Mouse (Mus musculus) hindbrain, embryonic 11.5 days (tissue): Measurements from ENCODE around the gene Habp4. TPM values are rescaled to one million over a fixed set of nuclear protein-coding genes. Genes with fewer than 3 reads are reported as not detected.

Experiments
- ATAC-seq: fragments of 200-750 bp; cut with Nextera tagmentation; 2 replicates; pipeline ENCODE4 v1.8.0; 2017; ENCODE audit warnings: mild to moderate bottlenecking, moderate TSS enrichment, moderate library complexity; ENCODE audit not compliant: low FRiP score
- DNase-seq: peaks from one replicate; pipeline ENCODE4 v3.0.0-alpha.2; 2015; ENCODE audit warnings: low spot score
- H3K27ac ChIP-seq: fragments of 300-500 bp; sonication (generic); 2 replicates; pipeline ENCODE4 v1.5.1; 2014; ENCODE audit warnings: mild to moderate bottlenecking, low read depth, low read length
- H3K27me3 ChIP-seq: fragments of 300-500 bp; sonication (generic); 2 replicates; pipeline ENCODE4 v1.6.1; 2014; ENCODE audit warnings: mild to moderate bottlenecking, low read length, moderate library complexity, mixed read lengths; ENCODE audit not compliant: control insufficient read depth, insufficient read depth
- H3K36me3 ChIP-seq: fragments of 300-500 bp; sonication (generic); 2 replicates; pipeline ENCODE4 v1.6.1; 2014; ENCODE audit warnings: mild to moderate bottlenecking, low read length, moderate library complexity, mixed read lengths; ENCODE audit not compliant: control insufficient read depth, insufficient read depth
- H3K4me1 ChIP-seq: fragments of 300-500 bp; sonication (generic); replicated peaks from 2 replicates; pipeline ENCODE4 v1.6.1; 2014; ENCODE audit warnings: low read length, mixed read lengths; ENCODE audit not compliant: control insufficient read depth, insufficient read depth
- H3K4me2 ChIP-seq: fragments of 300-500 bp; sonication (generic); replicated peaks from 2 replicates; pipeline ENCODE4 v1.6.1; 2014; ENCODE audit warnings: mild to moderate bottlenecking, low read depth, low read length
- H3K4me3 ChIP-seq: fragments of 300-500 bp; sonication (generic); 2 replicates; pipeline ENCODE4 v1.5.1; 2014; ENCODE audit warnings: low read depth, low read length
- H3K9ac ChIP-seq: fragments of 300-500 bp; sonication (generic); 2 replicates; pipeline ENCODE4 v1.6.1; 2014; ENCODE audit warnings: low read depth, low read length
- H3K9me3 ChIP-seq: fragments of 300-500 bp; sonication (generic); 2 replicates; pipeline ENCODE4 v1.6.1; 2016; ENCODE audit warnings: low read length; ENCODE audit not compliant: control insufficient read depth
- WGBS: fragments of 180-500 bp; shearing (Covaris S2); extraction: QIAGEN DNeasy Blood & Tissue Kit; methylation state at CpG from one replicate; pipeline ENCODE4 v1.1.7; 2014; 5-methylcytosine and 5-hydroxymethylcytosine counted together
- polyA plus RNA-seq: library from polyadenylated mRNA; unstranded; fragments of >200 nt; fragmentation: Nextera tagmentation; extraction: Ambion mirVana; gene quantifications from 2 replicates; pipeline ENCODE4 v1.2.1, GENCODE M21; 2014

Gene Habp4
- polyA plus RNA-seq, 1 experiment from 2014 or later = 30.3 TPM

- ATAC-seq = no peak
- no peaks in the 10 kb centered on the region for H3K9me3 ChIP-seq
- no peaks in the 10 kb centered on the region for H3K27me3 ChIP-seq
- DNase-seq = no peak
- 82% methylated on average over 2 of the region's 2 CpGs for WGBS
- H3K4me1 ChIP-seq = no peaks in the 10 kb centered on the region
- no peak overlapping the region for H3K4me3 ChIP-seq
- H3K9ac ChIP-seq = no peak overlapping the region
- no peaks in the 10 kb centered on the region for H3K36me3 ChIP-seq
- H3K4me2 ChIP-seq = no peak overlapping the region
- no peak overlapping the region for H3K27ac ChIP-seq
Measured at GRCm38 (mm10) chr13:64182091-64182490, 20.5 kb downstream of the Habp4 start.

GRCm38 (mm10) chr13:64183583-64183982, 22.0 kb downstream of the Habp4 start:
- H3K9ac ChIP-seq = no peak overlapping the region
- no peak overlapping the region for H3K4me3 ChIP-seq
- no peaks in the 10 kb centered on the region for H3K27me3 ChIP-seq
- H3K9me3 ChIP-seq = no peaks in the 10 kb centered on the region
- H3K4me1 ChIP-seq = no peaks in the 10 kb centered on the region
- WGBS = 80% methylated on average over 4 of the region's 4 CpGs
- DNase-seq (no peak), ATAC-seq (no peak)
- H3K27ac ChIP-seq = no peak overlapping the region
- no peak overlapping the region for H3K4me2 ChIP-seq
- no peaks in the 10 kb centered on the region for H3K36me3 ChIP-seq

- DNase-seq = no peak
- 85% methylated on average over 10 of the region's 10 CpGs for WGBS
Measured at GRCm38 (mm10) chr13:64184361-64184760, 22.7 kb downstream of the Habp4 start.

GRCm38 (mm10) chr13:64185176-64185575, 23.6 kb downstream of the Habp4 start:
- WGBS = 77% methylated on average over 7 of the region's 7 CpGs
- Histone ChIP-seq H3K27ac (no peak overlapping the region), H3K9me3 (no peaks in the 10 kb centered on the region), H3K9ac (no peak overlapping the region), H3K4me1 (no peaks in the 10 kb centered on the region), H3K27me3 (no peaks in the 10 kb centered on the region), H3K4me2 (no peak overlapping the region), H3K4me3 (no peak overlapping the region), H3K36me3 (no peaks in the 10 kb centered on the region)
- no peak for ATAC-seq
- no peak for DNase-seq

More at GRCm38 (mm10) chr13:64184361-64184760, 22.7 kb downstream of the Habp4 start:
- Histone ChIP-seq H3K27ac (no peak overlapping the region), H3K9ac (no peak overlapping the region), H3K4me3 (no peak overlapping the region), H3K36me3 (no peaks in the 10 kb centered on the region), H3K27me3 (no peaks in the 10 kb centered on the region), H3K4me2 (no peak overlapping the region), H3K4me1 (no peaks in the 10 kb centered on the region), H3K9me3 (no peaks in the 10 kb centered on the region)
- no peak for ATAC-seq

GRCm38 (mm10) chr13:64185586-64185985, 24.0 kb downstream of the Habp4 start:
- DNase-seq (no peak), ATAC-seq (no peak)
- Histone ChIP-seq H3K4me3 (no peak overlapping the region), H3K36me3 (no peaks in the 10 kb centered on the region), H3K9ac (no peak overlapping the region), H3K27ac (no peak overlapping the region), H3K4me2 (no peak overlapping the region), H3K9me3 (no peaks in the 10 kb centered on the region), H3K27me3 (no peaks in the 10 kb centered on the region), H3K4me1 (no peaks in the 10 kb centered on the region)
- WGBS = 94% methylated on average over 9 of the region's 9 CpGs

GRCm38 (mm10) chr13:64186516-64186915, 24.9 kb downstream of the Habp4 start:
- no peaks in the 10 kb centered on the region for H3K36me3 ChIP-seq
- no peak for DNase-seq

GRCm38 (mm10) chr13:64187065-64187464, 25.4 kb downstream of the Habp4 start:
- no peak overlapping the region for H3K27ac ChIP-seq
- no peak overlapping the region for H3K4me3 ChIP-seq
- no peaks in the 10 kb centered on the region for H3K9me3 ChIP-seq
- H3K4me2 ChIP-seq = no peak overlapping the region
- ATAC-seq (no peak), DNase-seq (no peak)
- no peak overlapping the region for H3K9ac ChIP-seq
- no peaks in the 10 kb centered on the region; the same call in 1 of the 2 replicates for H3K36me3 ChIP-seq
- H3K27me3 ChIP-seq = no peaks in the 10 kb centered on the region
- no peaks in the 10 kb centered on the region for H3K4me1 ChIP-seq

More at GRCm38 (mm10) chr13:64186516-64186915, 24.9 kb downstream of the Habp4 start:
- Histone ChIP-seq H3K4me3 (no peak overlapping the region), H3K27me3 (no peaks in the 10 kb centered on the region), H3K9ac (no peak overlapping the region), H3K9me3 (no peaks in the 10 kb centered on the region), H3K27ac (no peak overlapping the region), H3K4me2 (no peak overlapping the region), H3K4me1 (no peaks in the 10 kb centered on the region)
- 90% methylated on average over 4 of the region's 4 CpGs for WGBS
- no peak for ATAC-seq

GRCm38 (mm10) chr13:64197899-64198298, 36.3 kb downstream of the Habp4 start:
- Histone ChIP-seq H3K9ac (no peak overlapping the region), H3K4me2 (no peak overlapping the region), H3K4me3 (no peak overlapping the region), H3K27me3 (no peaks in the 10 kb centered on the region), H3K27ac (no peak overlapping the region), H3K9me3 (no peaks in the 10 kb centered on the region), H3K36me3 (no peaks in the 10 kb centered on the region), H3K4me1 (no peaks in the 10 kb centered on the region)
- WGBS = 90% methylated on average over 6 of the region's 6 CpGs
- ATAC-seq = no peak
- no peak for DNase-seq

GRCm38 (mm10) chr13:64198310-64198709, 36.7 kb downstream of the Habp4 start:
- no peak for ATAC-seq
- 93% methylated on average over 4 of the region's 4 CpGs for WGBS
- Histone ChIP-seq H3K27ac (no peak overlapping the region), H3K27me3 (no peaks in the 10 kb centered on the region), H3K36me3 (no peaks in the 10 kb centered on the region), H3K9ac (no peak overlapping the region), H3K4me3 (no peak overlapping the region), H3K4me1 (no peaks in the 10 kb centered on the region), H3K9me3 (no peaks in the 10 kb centered on the region), H3K4me2 (no peak overlapping the region)
- no peak for DNase-seq
